Mouse (Mus musculus): ENCODE data around the gene Pmp22.

DNA sequence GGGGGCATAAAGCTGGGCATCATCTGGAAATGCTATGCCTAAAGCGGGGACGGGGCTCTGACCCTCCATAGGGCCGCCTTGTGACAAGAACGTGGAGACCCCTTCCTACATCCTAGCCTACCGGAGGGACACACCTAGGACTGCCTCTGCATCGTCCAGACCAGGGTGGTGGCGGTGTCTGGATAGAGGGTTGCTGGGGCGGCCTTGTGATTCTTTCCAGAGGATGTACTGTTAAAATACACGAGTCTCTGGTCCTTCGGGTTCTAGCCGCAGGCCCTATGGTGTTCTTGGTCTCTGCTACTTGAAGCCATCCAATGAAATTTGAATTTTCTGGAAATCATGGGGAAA is 2.9 kb downstream of the Pmp22 start:
- TF ChIP-seq POLR2A (IDR thresholded peaks at IDR 0.05; ENCODE audit: low read depth, low read length) (no peak), CTCF (conservative IDR thresholded peaks at IDR 0.05; ENCODE audit: insufficient read depth, insufficient read length, low read depth, low read length) (no peak)

Data from kidney, adult 2 months (tissue).